Mouse (Mus musculus): Measurements from ENCODE around the gene D630045J12Rik.

DNA sequence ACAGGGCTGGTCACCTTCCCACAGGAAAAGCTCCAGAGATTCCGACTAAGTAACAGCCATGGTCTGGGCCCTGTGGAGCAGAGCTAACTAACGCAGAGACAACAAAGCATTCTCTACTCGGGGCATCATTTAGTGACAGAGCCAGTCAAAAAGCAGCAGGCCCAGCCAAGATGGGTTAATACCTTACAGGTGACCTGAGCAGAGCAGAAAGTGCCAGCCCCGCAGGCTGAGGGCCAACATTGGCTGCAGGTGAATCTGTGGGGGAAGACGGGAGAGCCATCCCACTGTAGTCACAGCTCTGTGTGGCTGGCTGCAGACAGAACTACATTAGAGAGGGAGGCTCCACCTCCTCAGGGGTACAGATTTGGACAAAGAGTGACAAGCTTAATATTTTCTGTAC lies 106.5 kb downstream of the D630045J12Rik start:
- no peak for TF ChIP-seq CTCF (IDR thresholded peaks at IDR 0.05; ENCODE audit: low read depth)
- TF ChIP-seq EP300 (IDR thresholded peaks at IDR 0.05; ENCODE audit: low read depth) = no peak
